Mouse (Mus musculus) cortical plate, adult 2 months (tissue): ENCODE data around the gene Erbb3.

ENCODE experiments used
- CTCF ChIP-seq: fragments of 200-500 bp; IDR thresholded peaks from 2 replicates; pipeline ENCODE4 v1.5.1; 2011; ENCODE audit warnings: mild to moderate bottlenecking, control low read depth, low read length; ENCODE audit not compliant: insufficient read depth; ENCODE audit errors: extremely low read depth
- POLR2A ChIP-seq: fragments of 200-500 bp; IDR thresholded peaks from 2 replicates; pipeline ENCODE4 v1.6.1; 2011; ENCODE audit warnings: mild to moderate bottlenecking, low read length, control low read depth; ENCODE audit not compliant: insufficient read depth; ENCODE audit errors: extremely low read depth

GRCm38 (mm10) chr10:128586546-128586945 lies 2.9 kb downstream of the Erbb3 start:
- no peak for TF ChIP-seq CTCF
- no peak for TF ChIP-seq POLR2A
